Mouse (Mus musculus) inflammation-experienced regulatory T-cells (primary cell): ENCODE measurements around the gene Gm11549. TPM values are rescaled to one million over a fixed set of nuclear protein-coding genes. Genes with fewer than 3 reads are reported as not detected.

ENCODE experiments used
- polyA plus RNA-seq, 2 experiments: library from polyadenylated mRNA; unstranded; fragments of 100-300 nt; shearing (Covaris generic); gene quantifications; one replicate each; pipeline ENCODE4 v1.2.1; 2017

The Gm11549 gene
- not detected for polyA plus RNA-seq

DNA sequence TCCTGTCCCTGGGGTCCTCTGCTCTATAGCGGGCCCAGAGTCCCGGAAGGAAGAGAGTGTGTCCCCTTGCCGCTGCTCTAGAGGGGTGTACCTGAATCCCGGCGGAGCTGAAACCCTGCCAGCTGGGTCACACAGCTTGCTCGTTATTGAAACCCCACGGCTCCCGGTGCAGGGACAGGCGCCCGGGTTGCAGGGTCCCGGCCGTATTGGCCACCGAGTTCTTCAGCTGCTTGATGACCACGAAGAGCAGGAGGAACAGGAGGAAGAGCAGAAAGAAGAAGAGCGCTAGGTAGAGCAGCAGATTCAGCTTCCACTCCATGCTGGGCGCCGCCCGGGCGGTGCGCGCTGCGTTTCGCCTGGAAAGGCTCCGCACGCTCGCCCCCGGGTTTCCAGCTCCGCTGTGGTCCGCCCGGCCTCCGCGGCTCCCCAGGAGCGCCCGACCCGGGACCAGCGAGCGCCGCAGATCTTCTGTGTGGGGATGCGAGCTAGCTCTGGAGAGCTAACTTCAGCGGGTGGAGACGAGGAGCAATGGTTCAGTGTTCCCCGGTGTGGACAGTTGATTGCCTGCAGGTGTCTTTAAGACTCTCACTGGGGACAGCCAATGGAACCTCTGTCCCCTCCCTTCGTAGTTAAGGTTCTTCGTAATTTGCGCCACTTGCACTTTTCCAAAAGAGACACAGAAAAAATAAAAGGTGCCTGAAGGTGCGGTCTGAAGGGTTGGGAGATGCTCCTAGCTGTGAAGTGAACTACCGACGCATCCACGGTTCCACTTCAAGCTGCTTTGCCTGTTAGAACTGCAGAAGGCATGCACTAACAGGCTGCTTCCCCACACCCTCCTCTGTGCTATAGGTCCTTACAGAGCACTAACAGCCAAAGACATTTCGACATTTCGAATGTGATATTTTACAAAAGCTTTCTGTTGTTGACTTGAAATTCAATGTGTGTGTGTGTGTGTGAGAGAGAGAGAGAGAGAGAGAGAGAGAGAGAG, at the start of gene Gm11549:
TSS of gene Gm11549 (minus strand) at position 741 of the 988 bp plus-strand sequence.

DNA sequence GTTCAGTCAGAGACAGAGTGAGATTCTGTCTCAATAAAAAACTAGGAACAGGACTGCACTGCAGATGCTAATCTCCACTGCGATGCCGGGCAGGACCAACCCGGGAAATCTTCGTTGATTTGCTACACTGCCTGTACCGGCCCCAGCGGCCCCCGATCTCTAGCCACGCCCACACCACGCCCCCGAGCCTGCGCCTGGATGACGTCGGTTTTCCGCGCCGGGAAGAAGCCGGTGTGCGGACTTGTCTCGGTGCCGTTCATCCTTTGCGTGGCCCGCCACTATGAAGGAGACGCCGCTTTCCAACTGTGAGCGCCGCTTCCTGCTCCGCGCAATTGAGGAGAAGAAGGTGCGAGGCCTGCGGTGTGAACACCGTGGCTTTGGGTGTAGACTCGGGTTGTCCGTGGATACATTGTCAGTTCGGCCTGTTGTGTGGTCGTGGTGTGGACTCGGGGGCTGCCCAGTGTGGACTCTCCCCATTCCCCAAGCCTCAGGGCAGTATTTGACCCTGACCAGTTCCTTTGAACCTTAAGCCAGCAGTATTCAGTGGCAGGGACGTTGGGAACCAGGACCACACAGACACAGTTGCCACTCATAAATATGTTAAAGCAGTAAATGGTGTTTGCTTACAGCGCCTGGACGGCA, 30.9 kb upstream of the Gm11549 start, which contains the start of gene Exosc9:
TSS of gene Exosc9 (plus strand) at position 201 of the 642 bp plus-strand sequence.

DNA sequence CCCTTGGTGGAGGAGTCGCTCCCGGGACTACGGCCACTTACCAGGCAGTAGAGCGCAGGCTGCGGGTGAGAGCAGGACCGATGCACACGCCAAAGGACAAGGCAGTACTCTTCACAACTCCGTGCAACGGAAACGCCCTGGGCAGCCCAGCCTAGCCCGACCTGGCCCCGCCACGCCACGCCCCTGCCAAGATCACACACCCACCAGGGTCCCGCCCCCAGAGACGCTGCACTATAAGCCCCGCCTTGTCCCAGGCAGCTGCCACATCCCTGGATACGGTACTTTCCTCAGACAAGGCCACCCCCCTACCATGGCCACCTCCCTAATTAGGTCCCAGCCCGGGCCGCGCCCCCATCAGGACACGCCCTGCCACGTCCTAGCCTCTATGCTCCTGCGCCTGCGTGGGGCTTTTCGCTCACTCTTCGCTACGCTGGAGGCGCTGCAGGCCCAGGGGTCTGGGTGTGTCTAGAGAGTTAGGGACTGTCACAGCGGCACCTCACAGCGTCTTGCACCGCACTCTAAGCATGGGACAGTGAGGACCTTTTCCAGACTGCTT, 46.0 kb downstream of the Gm11549 start, which contains the start of the genes Anxa5 and 1810062G17Rik:
TSS of gene Anxa5 (minus strand) at position 363 of the 556 bp plus-strand sequence.
TSS of gene 1810062G17Rik (plus strand) at position 406 of the 556 bp plus-strand sequence.

Other genes starting within 250 kb of the Gm11549 start
- gene Anxa5, start 45.9 kb downstream of the Gm11549 start, polyA plus RNA-seq: 100 to 1,000 TPM; 167 to 221 TPM
- 1 to 10 TPM; 2.4 to 4.5 TPM for gene 1810062G17Rik, start 45.9 kb downstream of the Gm11549 start, polyA plus RNA-seq
- gene Exosc9, start 30.8 kb upstream of the Gm11549 start, polyA plus RNA-seq: 10 to 100 TPM; 46.9 to 59.8 TPM
- 1 to 10 TPM; 2.6 to 8.9 TPM for gene Ccna2, start 50.3 kb upstream of the Gm11549 start, polyA plus RNA-seq
- under 1 TPM; 0.26 to 0.28 TPM for gene Bbs7, start 91.7 kb upstream of the Gm11549 start, polyA plus RNA-seq
- 1 to 10 TPM in 1 of 2 experiments, under 1 TPM in 1; 0.49 to 5.4 TPM for gene Trpc3, start 168.4 kb upstream of the Gm11549 start, polyA plus RNA-seq